Mouse (Mus musculus) CH12F3 (cell line): ENCODE measurements around the gene Egflam.

Experiments
- in situ Hi-C: fragments of 300-500 bp; cut with MboI; formaldehyde crosslinking; loops from 2 replicates; pipeline ENCODE4 v1.14.3; 2020; ENCODE audit warnings: low sequenced_read_pairs

Gene Egflam

GRCm38 (mm10) chr15:7397818-7398608 is at the start of gene Egflam:
Egflam (minus strand) TSS chr15:7398395.
- in situ Hi-C loops = no loop called here

DNA sequence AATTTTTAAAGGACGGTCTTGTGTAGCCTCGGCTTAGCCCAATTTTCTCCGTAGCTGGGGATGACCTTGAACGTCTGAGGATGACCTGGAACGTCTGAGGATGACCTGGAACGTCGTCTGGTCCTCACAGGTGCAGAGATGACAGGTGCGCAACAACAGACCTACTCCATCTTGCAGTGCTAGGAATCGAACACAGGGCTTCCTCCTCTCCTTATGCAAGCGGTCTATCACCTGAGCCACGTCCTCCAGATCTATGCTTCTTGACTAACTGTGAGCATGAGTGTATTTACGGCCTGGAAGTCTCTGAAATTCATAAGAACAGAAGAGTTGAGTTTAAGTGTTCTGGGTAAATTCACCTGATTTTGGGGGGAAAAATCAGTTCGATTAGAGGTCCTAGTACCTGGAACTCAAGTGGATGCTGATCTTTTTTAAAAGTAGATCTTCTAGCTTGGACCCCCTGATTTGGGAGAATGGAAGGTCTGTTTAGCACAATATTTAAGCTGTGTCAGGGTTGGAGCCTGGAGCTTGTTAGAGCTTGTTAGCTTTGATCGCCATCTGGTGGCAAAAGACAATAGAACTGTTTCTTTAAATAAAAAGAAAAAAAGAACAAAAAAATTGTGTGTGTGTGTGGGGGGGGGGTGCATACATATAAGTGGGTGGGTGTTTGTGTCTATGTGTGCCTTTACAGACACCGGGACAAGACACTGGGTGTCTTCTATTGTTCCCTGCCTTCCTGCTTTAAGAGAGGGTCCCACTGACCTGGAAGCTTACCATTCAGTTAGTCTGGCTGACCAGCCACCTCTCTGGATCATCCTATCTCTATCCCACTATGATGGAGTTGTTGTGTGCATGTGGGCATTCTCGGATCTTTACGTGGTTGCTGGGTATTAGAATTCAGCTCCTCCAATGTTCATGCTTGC is 45.5 kb upstream of the Egflam start:
- in situ Hi-C loops = no loop called here

DNA sequence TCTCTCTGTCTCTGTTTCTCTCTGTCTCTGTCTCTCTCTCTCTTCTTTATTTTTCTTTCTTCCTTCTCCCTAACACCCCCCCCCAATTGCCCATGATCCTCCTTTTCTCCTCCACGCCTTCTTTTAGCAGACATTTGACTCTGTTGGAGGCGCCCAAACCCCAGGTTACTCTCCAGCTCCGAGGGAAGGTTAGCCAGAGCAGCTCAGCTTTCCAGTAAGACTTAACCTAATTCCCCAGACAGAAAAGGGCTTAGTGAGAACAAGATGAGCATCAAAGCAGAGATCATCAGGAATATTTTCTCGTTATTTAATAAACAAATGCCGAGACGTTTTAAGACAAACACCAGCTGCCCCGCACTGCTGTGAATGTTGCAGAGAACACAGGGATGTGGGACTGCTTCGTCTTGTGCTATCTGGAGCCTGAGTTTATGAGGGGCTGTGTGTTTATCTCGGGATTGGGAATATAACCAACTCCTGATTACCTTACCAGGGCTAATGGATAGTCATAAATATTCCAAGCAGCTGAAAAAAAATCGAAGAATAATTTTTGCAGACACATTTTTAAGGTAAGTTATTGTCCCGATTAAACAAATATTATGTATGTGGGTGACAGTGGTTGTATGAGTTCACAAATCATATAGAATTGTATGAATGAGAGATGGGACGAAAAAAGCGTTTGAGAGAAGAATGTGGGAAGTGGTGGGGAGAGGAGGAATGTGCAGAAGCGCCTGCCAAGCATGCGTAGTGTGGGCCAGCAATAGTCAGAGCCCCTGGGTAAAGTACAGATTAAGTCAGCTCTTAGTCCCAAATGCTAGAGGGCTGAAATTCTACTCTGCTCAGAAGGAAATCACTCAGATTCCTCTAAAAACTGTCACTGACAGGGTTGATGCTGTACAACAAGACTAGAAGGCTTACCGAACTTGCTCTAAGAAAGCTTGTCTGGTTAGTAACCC is 44.2 kb upstream of the Egflam start:
- in situ Hi-C loops = no loop called here

- in situ Hi-C loops = no loop called here
These were observed 26.1 kb upstream of the Egflam start for GRCm38 (mm10) chr15:7424282-7424681.

GRCm38 (mm10) chr15:7404521-7404920 is 6.3 kb upstream of the Egflam start:
- in situ Hi-C loops = no loop called here

- in situ Hi-C loops = no loop called here
These were observed 680 bp upstream of the Egflam start for GRCm38 (mm10) chr15:7398609-7399540.

DNA sequence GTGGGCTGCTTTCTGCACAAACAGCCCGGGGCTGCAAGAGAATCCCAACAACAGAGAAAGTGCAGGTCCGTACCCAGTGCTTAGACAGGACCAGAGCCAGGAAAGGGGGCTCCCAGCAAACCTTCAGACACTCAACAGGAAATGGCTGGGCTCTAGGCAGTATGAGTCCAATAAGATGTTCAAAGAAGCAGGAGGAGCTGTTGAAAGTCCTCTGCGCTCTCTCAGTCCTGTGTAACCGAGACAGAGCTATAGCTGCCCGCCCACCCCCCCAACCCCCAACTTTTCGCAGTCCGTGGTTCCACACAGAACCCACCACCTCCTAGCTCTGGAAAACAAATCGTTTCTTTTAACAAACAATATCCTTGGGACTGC is 763 bp downstream of the Egflam start:
- in situ Hi-C loops = no loop called here

- in situ Hi-C loops = no loop called here
These were observed 14.8 kb downstream of the Egflam start for GRCm38 (mm10) chr15:7383349-7383748.

DNA sequence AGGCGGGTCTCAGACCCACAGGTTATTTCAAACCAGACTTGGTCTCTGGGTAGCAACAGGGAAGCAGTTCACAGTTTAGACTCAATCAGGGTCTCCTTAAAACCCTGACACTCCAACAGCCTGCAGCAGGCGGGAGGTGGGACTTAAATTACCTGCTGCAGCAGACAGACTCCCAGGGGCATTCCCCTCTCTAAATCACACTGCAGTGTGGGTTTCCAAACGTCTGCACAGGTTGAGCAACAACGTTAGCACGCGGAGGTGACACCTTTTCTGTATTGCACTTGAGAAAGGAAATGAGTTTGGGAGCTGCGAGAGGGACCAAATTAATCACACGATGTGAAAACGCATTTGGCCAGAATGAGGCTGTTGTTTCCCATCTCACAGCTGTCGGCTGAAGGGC is 15.7 kb downstream of the Egflam start:
- in situ Hi-C loops = no loop called here

GRCm38 (mm10) chr15:7352635-7353051 is 45.6 kb downstream of the Egflam start:
- in situ Hi-C loops = no loop called here

GRCm38 (mm10) chr15:7340703-7341309 is 57.4 kb downstream of the Egflam start:
- in situ Hi-C loops = no loop called here

DNA sequence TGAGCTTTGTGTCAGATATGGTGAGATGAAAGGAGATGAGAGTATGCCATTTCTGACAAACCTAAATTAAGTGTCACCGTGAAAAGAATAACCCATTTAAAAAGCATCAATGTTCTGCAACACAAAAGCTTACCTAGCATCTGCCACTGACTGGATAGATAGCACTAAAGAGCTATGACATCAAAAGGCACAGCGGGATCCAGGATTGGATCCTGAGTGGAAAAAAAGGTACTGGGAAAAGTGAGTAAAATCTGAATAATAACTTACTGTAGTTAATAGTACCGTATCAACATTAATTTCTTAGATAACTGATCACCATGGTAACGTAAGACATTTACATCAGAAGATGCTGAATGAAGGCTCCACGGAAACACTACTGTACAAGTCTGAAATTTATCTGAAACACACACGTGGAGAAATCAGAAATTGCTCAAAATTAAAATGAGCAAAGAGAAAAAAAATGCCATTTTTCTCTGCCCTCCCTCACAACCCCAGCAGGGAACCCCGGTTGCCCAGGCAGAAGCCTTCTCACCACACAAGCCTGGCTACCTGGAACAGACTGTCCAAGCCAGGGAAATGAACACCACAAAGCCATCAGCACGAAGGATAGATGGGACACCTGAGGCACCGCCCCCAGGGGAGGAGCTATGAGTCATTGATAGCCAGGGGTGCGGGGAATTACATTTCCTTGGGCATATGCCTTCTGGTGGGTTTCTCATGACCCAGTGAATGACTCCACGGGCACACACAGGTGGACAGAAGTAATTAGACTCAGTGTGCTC is 63.5 kb downstream of the Egflam start:
- in situ Hi-C loops = no loop called here

DNA sequence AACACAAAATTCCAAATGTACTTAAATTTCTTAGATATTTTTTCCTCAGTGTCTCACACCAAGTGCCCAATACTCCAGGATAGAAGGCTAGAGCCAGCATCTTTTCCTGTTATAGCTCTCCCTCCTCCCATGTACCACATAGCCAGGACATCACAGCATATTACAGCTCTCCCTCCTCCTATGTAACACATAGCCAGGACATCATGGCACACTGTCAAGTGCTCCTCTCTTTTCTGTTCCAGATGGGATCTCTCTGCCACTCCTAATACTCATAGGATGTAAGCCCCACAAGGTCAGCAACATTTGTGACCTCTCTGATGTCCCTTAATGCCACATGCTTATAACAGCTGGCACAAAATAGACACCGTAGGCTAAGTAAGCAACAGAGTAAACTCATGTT is 65.3 kb downstream of the Egflam start:
- in situ Hi-C loops = no loop called here

DNA sequence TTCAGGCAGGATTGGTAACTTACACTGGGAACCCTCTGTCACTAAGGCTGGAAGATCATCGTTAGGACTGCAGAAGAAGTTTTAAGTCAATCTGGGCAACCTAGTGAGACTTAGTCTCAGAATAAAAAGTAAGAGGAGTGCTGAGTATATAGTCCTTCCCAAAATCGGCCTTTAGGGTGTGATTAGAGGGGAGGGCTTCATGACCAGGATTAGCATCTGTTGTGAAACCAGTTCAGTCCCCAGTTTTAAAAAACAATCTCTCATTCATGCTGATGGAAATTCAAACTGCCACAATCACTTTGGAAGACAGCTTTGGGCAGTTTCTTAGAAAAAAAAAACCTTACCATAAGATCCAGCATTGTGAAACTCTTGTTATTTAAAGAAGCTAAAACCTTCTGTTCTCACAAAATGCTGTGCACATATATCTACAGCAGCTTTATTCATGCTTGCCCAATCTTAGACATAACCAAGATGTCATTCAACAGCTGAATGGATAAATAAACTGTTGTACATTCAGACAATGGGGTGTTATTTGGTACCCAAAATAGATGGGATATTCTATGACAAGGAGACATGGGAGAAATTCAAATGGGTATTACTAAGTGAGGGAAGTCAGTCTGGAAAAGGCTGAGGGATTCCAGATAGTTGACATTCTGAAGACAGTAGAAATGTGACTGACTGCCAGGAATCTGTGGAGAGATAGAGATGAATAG is 75.4 kb downstream of the Egflam start:
- in situ Hi-C loops = no loop called here

- in situ Hi-C loops = no loop called here
These were observed 77.3 kb downstream of the Egflam start for GRCm38 (mm10) chr15:7320901-7321300.

- in situ Hi-C loops = no loop called here
These were observed 82.7 kb downstream of the Egflam start for GRCm38 (mm10) chr15:7315539-7315938.

GRCm38 (mm10) chr15:7308711-7309110 is 89.5 kb downstream of the Egflam start:
- in situ Hi-C loops = no loop called here

DNA sequence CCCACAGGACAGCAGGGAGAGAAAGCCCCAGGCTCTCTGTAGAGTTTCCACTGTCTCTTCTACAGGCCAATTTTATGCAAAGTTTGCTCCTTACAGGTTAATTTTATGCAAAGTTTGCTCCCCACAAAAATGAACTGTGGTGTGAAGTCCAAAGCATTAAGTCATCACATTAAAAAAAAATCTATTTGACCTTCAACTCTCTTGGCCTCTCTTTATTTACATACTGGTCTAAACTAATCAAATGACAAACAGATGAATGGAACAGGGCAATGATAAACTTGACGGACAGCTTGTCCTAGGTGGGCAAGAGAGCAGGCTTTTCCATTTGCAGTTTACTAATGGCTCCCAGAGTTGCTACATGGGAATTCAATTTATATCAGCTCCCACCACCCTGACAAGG is 98.3 kb downstream of the Egflam start:
- in situ Hi-C loops = no loop called here
